Mouse (Mus musculus): Measurements from ENCODE around the gene Stat5b.

Stat5b gene

GRCm38 (mm10) chr11:100816801-100817200 is 33.7 kb downstream of the Stat5b start:
- no peak for DNase-seq (ENCODE audit: low spot score in 2 of 2)

- DNase-seq (ENCODE audit: low spot score in 2 of 2), result no peak
Measured at GRCm38 (mm10) chr11:100816342-100816741, 34.2 kb downstream of the Stat5b start.

- DNase-seq (ENCODE audit: low spot score in 2 of 2), result peak; percentile 63 to 65
Measured at GRCm38 (mm10) chr11:100814498-100814897, 36.0 kb downstream of the Stat5b start.

GRCm38 (mm10) chr11:100811132-100811531 is 39.4 kb downstream of the Stat5b start:
- DNase-seq (ENCODE audit: low spot score in 2 of 2), result no peak

GRCm38 (mm10) chr11:100810516-100810915 is 40.0 kb downstream of the Stat5b start:
- DNase-seq (ENCODE audit: low spot score in 2 of 2), result no peak

- DNase-seq (ENCODE audit: low spot score in 2 of 2), result no peak
Measured at GRCm38 (mm10) chr11:100806380-100807305, 43.9 kb downstream of the Stat5b start.

- DNase-seq (ENCODE audit: low spot score in 2 of 2), result no peak
Measured at GRCm38 (mm10) chr11:100805535-100805934, 45.0 kb downstream of the Stat5b start.

- DNase-seq (ENCODE audit: low spot score in 2 of 2), result no peak
Measured at GRCm38 (mm10) chr11:100804409-100804808, 46.1 kb downstream of the Stat5b start.

- DNase-seq (ENCODE audit: low spot score in 2 of 2), result no peak
Measured at GRCm38 (mm10) chr11:100799426-100799825, 51.1 kb downstream of the Stat5b start.

- DNase-seq (ENCODE audit: low spot score in 2 of 2), result no peak
Measured at GRCm38 (mm10) chr11:100796585-100796984, 53.9 kb downstream of the Stat5b start.

GRCm38 (mm10) chr11:100795386-100795785 is 55.1 kb downstream of the Stat5b start:
- DNase-seq (ENCODE audit: low spot score in 2 of 2), result no peak

- no peak for DNase-seq (ENCODE audit: low spot score in 2 of 2)
Measured at GRCm38 (mm10) chr11:100791457-100792049, 59.0 kb downstream of the Stat5b start.

- DNase-seq (ENCODE audit: low spot score in 2 of 2), result peak in 1 of 2 experiments; percentile 78
Measured at GRCm38 (mm10) chr11:100790644-100791043, 59.9 kb downstream of the Stat5b start.

- no peak for DNase-seq (ENCODE audit: low spot score in 2 of 2)
Measured at GRCm38 (mm10) chr11:100789702-100790101, 60.8 kb downstream of the Stat5b start.

- DNase-seq (ENCODE audit: low spot score in 2 of 2), result no peak
Measured at GRCm38 (mm10) chr11:100785774-100786173, 64.8 kb downstream of the Stat5b start.

GRCm38 (mm10) chr11:100784286-100784685 is 66.2 kb downstream of the Stat5b start:
- DNase-seq (ENCODE audit: low spot score in 2 of 2), result no peak

- DNase-seq (ENCODE audit: low spot score in 2 of 2), result no peak
Measured at GRCm38 (mm10) chr11:100782568-100782967, 68.0 kb downstream of the Stat5b start.

- DNase-seq (ENCODE audit: low spot score in 2 of 2), result no peak
Measured at GRCm38 (mm10) chr11:100781763-100782475, 68.6 kb downstream of the Stat5b start.

- no peak for DNase-seq (ENCODE audit: low spot score in 2 of 2)
Measured at GRCm38 (mm10) chr11:100780247-100780646, 70.3 kb downstream of the Stat5b start.

GRCm38 (mm10) chr11:100778069-100778468 is 72.5 kb downstream of the Stat5b start:
- no peak for DNase-seq (ENCODE audit: low spot score in 2 of 2)

- no peak for DNase-seq (ENCODE audit: low spot score in 2 of 2)
Measured at GRCm38 (mm10) chr11:100775921-100776320, 74.6 kb downstream of the Stat5b start.

GRCm38 (mm10) chr11:100774261-100774660 is 76.3 kb downstream of the Stat5b start:
- no peak for DNase-seq (ENCODE audit: low spot score in 2 of 2)

Measured in urinary bladder, postnatal 4 days (tissue).